Mouse (Mus musculus) kidney, postnatal 0 days (tissue): Measurements from ENCODE around the gene Zbp1. TPM values are rescaled to one million over a fixed set of nuclear protein-coding genes. Genes with fewer than 3 reads are reported as not detected.

Experiments
- ATAC-seq: fragments of 200-750 bp; cut with Nextera tagmentation; replicated peaks from 2 replicates; pipeline ENCODE4 v1.8.0; 2017; ENCODE audit warnings: low read depth, moderate number of reproducible peaks, moderate TSS enrichment, moderate library complexity; ENCODE audit not compliant: low FRiP score
- DNase-seq: peaks from one replicate; pipeline ENCODE4 v3.0.0-alpha.2; 2016; ENCODE audit warnings: low spot score
- H3K27ac ChIP-seq: fragments of 300-500 bp; sonication (generic); 2 replicates; pipeline ENCODE4 v1.5.1; 2014; ENCODE audit warnings: mild to moderate bottlenecking
- H3K27me3 ChIP-seq: fragments of 300-500 bp; sonication (generic); 2 replicates; pipeline ENCODE4 v1.6.1; 2014; ENCODE audit warnings: low read length, mixed read lengths; ENCODE audit not compliant: insufficient read depth
- H3K36me3 ChIP-seq: fragments of 300-500 bp; sonication (generic); 2 replicates; pipeline ENCODE4 v1.6.1; 2014; ENCODE audit warnings: low read length, mixed read lengths; ENCODE audit not compliant: insufficient read depth
- H3K4me1 ChIP-seq: fragments of 300-500 bp; sonication (generic); replicated peaks from 2 replicates; pipeline ENCODE4 v1.6.1; 2014; ENCODE audit warnings: antibody characterized with exemption, low read length, mixed read lengths; ENCODE audit not compliant: insufficient read depth
- H3K4me2 ChIP-seq: fragments of 300-500 bp; sonication (generic); 2 replicates; pipeline ENCODE4 v1.6.1; 2014; ENCODE audit warnings: mild to moderate bottlenecking, low read length, moderate library complexity, mixed read lengths
- H3K4me3 ChIP-seq: fragments of 300-500 bp; sonication (generic); replicated peaks from 2 replicates; pipeline ENCODE4 v1.5.1; 2014; ENCODE audit warnings: low read depth, low read length
- H3K9ac ChIP-seq: fragments of 300-500 bp; sonication (generic); 2 replicates; pipeline ENCODE4 v1.6.1; 2014; ENCODE audit warnings: low read depth, low read length
- H3K9me3 ChIP-seq: fragments of 300-500 bp; sonication (generic); replicated peaks from 2 replicates; pipeline ENCODE4 v1.6.1; 2016; ENCODE audit warnings: low read length, inconsistent platforms, mixed read lengths
- CTCF ChIP-seq: IDR thresholded peaks from 2 replicates; pipeline ENCODE4 v1.5.1; 2016; ENCODE audit warnings: antibody characterized with exemption, low read depth, mild to moderate bottlenecking, moderate library complexity
- WGBS: fragments of 180-500 bp; shearing (Covaris S2); extraction: QIAGEN DNeasy Blood & Tissue Kit; methylation state at CpG from one replicate; pipeline ENCODE4 v1.1.7; 2014; 5-methylcytosine and 5-hydroxymethylcytosine counted together
- polyA plus RNA-seq: library from polyadenylated mRNA; unstranded; fragments of >200 nt; fragmentation: Nextera tagmentation; extraction: Ambion mirVana; gene quantifications from 2 replicates; pipeline ENCODE4 v1.2.1, GENCODE M21; 2015

Gene Zbp1
- polyA plus RNA-seq, 1 experiment from 2014 or later = 1.7 TPM

DNA sequence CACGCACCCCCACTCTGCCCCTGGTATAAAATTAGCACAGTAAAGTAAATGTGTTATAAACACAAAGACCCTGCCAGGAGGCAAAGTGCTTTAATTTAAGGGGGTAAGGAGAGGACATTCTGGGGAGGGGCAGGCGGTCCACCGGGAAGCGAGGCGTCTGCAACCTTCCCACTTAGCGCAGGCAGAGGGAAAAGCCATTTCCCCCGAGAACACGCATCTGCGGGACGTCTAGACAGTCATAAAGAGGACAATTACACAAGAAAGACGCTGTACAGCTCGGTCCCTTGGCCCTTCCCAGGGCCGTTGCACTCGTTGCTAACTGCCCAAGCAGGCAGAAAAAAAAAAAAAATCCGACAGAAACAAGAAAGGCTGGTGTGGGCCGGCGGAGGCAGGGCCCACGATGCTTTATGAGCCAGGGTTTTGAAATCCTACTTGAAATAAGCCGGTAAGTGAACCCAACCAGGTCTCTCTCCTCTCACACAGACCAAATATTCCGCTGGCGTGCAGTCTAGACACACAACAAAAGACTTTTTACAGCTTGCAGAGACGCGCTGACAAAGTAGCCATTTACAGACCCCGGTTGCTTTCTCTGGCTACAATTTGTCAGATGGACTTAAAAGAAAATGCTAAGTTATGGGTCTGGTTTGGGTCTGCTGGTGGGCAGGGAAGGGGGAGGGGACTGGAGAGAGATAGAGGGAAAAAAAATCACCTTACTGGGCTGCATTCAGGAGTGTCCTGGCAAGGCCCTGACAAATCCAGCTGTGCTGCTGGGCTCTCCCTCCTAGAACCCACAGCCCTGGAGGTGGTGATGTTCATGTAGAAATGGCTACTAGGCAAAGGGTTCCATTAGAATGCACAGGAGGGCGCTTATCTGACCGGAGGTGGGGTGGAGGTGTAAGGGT is 35.3 kb upstream of the Zbp1 start:
- no peaks in the 10 kb centered on the region for H3K27me3 ChIP-seq
- 23% methylated on average over 26 of the region's 26 CpGs for WGBS
- H3K9me3 ChIP-seq = no peaks in the 10 kb centered on the region
- peaks cover 59% of the 10 kb centered on the region for H3K4me1 ChIP-seq
- no peaks in the 10 kb centered on the region for H3K36me3 ChIP-seq
- TF ChIP-seq CTCF = no peak
- H3K4me3 ChIP-seq = no peak overlapping the region
- peak overlapping the region; percentile 14; the same call in 1 of the 2 replicates for H3K4me2 ChIP-seq
- H3K27ac ChIP-seq = peak overlapping the region; percentile 58
- no peak for DNase-seq
- no peak for ATAC-seq
- 0 out of 2 replicates have a peak overlapping the region, but pooled peaks have one; percentile 9 for H3K9ac ChIP-seq

DNA sequence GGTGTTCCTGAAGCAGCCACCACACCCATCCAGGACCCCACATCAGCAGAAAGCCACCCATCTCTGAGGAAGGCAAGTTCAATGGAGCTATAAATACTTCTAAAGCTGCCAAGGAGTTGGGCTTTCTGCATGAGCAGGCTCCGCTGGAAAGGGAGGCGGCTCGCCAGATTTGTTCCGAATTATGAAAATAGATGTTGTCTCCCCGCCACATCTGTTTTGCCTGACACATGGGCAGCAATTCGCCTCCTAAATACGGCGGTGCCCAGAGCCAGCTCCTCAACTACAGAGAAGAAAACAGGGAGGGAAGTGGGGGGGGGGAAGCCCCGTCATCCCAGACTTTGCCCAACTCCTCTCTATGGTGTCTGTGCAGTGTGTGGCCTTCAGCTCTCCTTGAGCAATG is 33.0 kb upstream of the Zbp1 start:
- H3K4me1 ChIP-seq = peaks cover 81% of the 10 kb centered on the region
- H3K9ac ChIP-seq = no peak overlapping the region
- no peak for DNase-seq
- no peak overlapping the region for H3K4me2 ChIP-seq
- no peaks in the 10 kb centered on the region for H3K27me3 ChIP-seq
- no peak for TF ChIP-seq CTCF
- ATAC-seq = no peak
- no peaks in the 10 kb centered on the region for H3K36me3 ChIP-seq
- 26% methylated on average over 9 of the region's 9 CpGs for WGBS
- no peak overlapping the region for H3K4me3 ChIP-seq
- peak overlapping the region; percentile 47; the same call in 1 of the 2 replicates for H3K27ac ChIP-seq
- no peaks in the 10 kb centered on the region for H3K9me3 ChIP-seq

DNA sequence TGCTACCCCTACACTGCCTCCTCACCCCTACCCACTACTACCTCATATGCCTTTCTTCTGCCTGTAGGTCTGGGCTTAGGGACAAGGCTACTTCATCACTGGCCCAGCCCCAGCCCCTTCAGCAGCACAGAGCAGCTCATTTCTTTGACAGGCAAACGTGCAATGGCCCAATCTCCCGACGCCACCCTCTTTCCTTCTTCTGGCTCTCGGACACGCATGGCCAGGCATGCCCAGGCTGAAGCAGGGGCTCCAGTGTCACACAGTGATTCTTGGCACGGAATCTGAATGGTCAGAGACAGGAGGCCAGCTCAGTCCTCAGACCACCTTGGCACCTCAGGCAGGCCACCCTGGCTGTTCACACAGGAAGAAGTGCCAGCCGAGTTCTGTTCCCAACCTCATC is 32.4 kb upstream of the Zbp1 start:
- Histone ChIP-seq H3K4me2 (no peak overlapping the region), H3K36me3 (no peaks in the 10 kb centered on the region), H3K9me3 (no peaks in the 10 kb centered on the region), H3K27me3 (no peaks in the 10 kb centered on the region), H3K4me1 (peaks cover 86% of the 10 kb centered on the region), H3K9ac (no peak overlapping the region), H3K4me3 (no peak overlapping the region), H3K27ac (peak overlapping the region; percentile 47)
- peak; percentile 11; the same call in 1 of the 2 replicates for ATAC-seq
- no peak for TF ChIP-seq CTCF
- WGBS = 20% methylated on average over 7 of the region's 7 CpGs
- no peak for DNase-seq

DNA sequence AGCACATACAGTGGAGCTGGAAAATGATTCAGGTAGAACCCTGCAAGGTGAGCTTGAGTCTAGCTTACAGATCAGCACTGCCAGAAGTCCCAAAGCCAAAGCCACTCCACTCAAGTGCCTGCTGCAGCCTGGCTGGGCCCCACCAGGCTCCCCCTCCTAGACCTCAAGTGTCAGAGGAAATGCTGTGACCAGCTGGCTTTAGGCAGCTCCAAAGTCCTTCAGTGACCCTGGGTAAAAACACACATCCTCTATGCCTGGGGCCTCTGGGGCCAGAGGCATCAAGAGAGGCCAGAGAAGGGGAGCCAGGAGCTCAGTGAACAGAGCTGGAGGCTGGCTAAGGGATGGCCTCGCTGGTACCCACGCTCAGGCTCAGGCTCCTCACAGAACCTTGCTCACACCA is 31.7 kb upstream of the Zbp1 start:
- DNase-seq (no peak), ATAC-seq (no peak; the same call in 1 of the 2 replicates)
- 33% methylated on average over 2 of the region's 2 CpGs for WGBS
- no peaks in the 10 kb centered on the region for H3K27me3 ChIP-seq
- H3K27ac ChIP-seq = peak overlapping the region; percentile 47; the same call in 1 of the 2 replicates
- H3K4me1 ChIP-seq = peaks cover 85% of the 10 kb centered on the region
- no peak overlapping the region for H3K4me3 ChIP-seq
- H3K36me3 ChIP-seq = no peaks in the 10 kb centered on the region
- no peaks in the 10 kb centered on the region for H3K9me3 ChIP-seq
- no peak overlapping the region for H3K4me2 ChIP-seq
- H3K9ac ChIP-seq = no peak overlapping the region
- TF ChIP-seq CTCF = no peak

DNA sequence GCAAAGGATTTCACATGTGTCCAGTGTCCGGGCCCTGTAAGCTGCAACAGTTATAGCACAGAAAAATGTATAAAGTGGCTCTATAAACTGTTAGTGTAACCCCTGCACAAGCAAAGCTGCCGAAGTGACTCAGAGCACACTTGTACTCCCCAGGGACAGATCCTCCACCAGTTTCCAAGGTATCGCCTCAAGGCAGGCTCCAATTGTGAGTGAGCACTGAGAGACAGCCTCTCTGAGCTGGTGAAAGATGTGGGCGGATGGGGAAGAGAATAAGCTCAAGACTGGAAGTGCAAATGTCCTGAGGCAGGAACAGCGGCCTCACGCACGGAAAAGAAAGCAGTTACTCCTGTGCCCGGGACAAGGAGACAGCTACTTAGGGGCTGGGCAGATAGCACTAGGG is 31.2 kb upstream of the Zbp1 start:
- no peak overlapping the region for H3K9ac ChIP-seq
- WGBS = 71% methylated on average over 8 of the region's 8 CpGs
- H3K27ac ChIP-seq = peak overlapping the region; percentile 47; the same call in 1 of the 2 replicates
- ATAC-seq = no peak
- DNase-seq = no peak
- H3K27me3 ChIP-seq = no peaks in the 10 kb centered on the region
- no peaks in the 10 kb centered on the region for H3K36me3 ChIP-seq
- H3K4me1 ChIP-seq = peaks cover 80% of the 10 kb centered on the region
- no peak for TF ChIP-seq CTCF
- H3K4me3 ChIP-seq = no peak overlapping the region
- H3K4me2 ChIP-seq = no peak overlapping the region
- no peaks in the 10 kb centered on the region for H3K9me3 ChIP-seq

DNA sequence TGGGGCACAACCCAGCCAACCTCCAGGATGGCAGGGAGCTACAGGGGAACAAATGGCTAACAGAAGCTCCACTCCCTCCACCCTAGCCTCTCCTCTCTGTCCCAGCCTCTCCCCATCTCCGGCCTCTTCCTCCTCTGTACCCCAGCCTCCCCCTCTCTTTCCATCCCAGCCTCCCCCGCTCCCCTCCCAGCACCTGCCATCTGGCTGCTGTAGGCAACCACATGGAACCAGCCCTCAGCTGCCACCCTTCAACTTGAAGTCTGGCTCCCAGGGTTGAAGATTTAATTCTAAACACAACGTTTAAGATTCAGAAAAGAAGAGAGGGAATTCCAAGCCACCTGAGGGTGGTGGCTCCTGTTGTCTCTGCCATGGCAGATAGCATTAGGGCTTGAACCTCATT is 30.7 kb upstream of the Zbp1 start:
- 30% methylated on average over 3 of the region's 3 CpGs for WGBS
- DNase-seq (no peak), ATAC-seq (no peak)
- Histone ChIP-seq H3K27ac (no peak overlapping the region), H3K4me2 (no peak overlapping the region), H3K4me1 (peaks cover 78% of the 10 kb centered on the region), H3K9me3 (no peaks in the 10 kb centered on the region), H3K9ac (no peak overlapping the region), H3K36me3 (no peaks in the 10 kb centered on the region), H3K27me3 (no peaks in the 10 kb centered on the region), H3K4me3 (no peak overlapping the region)
- no peak for TF ChIP-seq CTCF
